In the genomic region with DNA sequence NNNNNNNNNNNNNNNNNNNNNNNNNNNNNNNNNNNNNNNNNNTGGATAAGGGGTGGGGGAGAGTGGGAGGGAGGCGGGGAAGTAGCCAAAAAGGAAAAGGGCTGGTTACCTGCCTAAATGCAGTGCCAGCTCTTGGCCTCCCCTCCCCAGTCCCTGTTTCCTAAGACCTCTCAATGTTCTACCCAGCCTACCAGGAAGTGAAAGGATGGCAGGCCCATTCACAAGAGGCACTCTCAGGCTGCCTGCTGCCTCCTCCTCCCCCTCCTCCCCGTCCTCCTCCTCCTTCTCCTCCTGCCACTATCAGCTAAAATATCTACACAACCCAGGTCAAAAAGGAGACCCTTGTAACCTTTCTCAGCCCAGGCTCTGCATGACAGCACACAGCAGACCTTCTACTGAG, we compare ENCODE assay signal across 23 mouse cellular contexts. TPM values are rescaled to one million over a fixed set of nuclear protein-coding genes. Genes with fewer than 3 reads are reported as not detected.
A peak's percentile ranks its signal among the peaks of the same experiment; 100 is the strongest.
DNase-seq lines count a peak whose midpoint lies in the region; ATAC-seq and TF ChIP-seq lines count a peak whose summit lies in the region.
"Had no signal": no experiment of that assay in that cellular context is flagged by ENCODE, and none has a peak within 500 bp of the region (broad histone marks: within the 10 kb centered on the region; RNA-seq: fewer than 3 reads in every experiment).

No protein-coding gene starts in this region.

- TF ChIP-seq CTCF in gastrocnemius, adult 2 months (IDR thresholded peaks at IDR 0.05) = no peak

- no peak for ATAC-seq in midbrain, embryonic 11.5 days (ENCODE audit: low FRiP score)
- no peak for ATAC-seq in midbrain, embryonic 14.5 days (ENCODE audit: low FRiP score, low TSS enrichment)
- 0 out of 2 replicates have a peak, but pooled peaks have one; percentile 19 for ATAC-seq in megakaryocyte progenitor cell, adult 5-6 weeks (replicated peaks; ENCODE audit: poor library complexity)
- ATAC-seq: activated CD4-positive, CD25-positive, alpha-beta regulatory T cell, adult 4 months; CD4-positive, CD25-positive, alpha-beta regulatory T cell, adult 4 months; forebrain, embryonic 14.5 days; forebrain, postnatal 0 days; hindbrain, embryonic 16.5 days; intestine, embryonic 15.5 days had no signal

- no peak overlapping the region for H3K4me3 ChIP-seq in gastrocnemius, adult 2 months
- no peak overlapping the region for H3K4me3 ChIP-seq in midbrain, embryonic 11.5 days (ENCODE audit: low read depth, low read length)
- no peak overlapping the region for H3K4me3 ChIP-seq in midbrain, embryonic 14.5 days (replicated peaks; ENCODE audit: low read depth, low read length)
- H3K4me3 ChIP-seq: embryonic facial prominence, embryonic 12.5 days; embryonic facial prominence, embryonic 15.5 days; hindbrain, embryonic 13.5 days; intestine, embryonic 15.5 days had no signal

- no peak overlapping the region for H3K27ac ChIP-seq in gastrocnemius, adult 2 months
- no peak overlapping the region for H3K27ac ChIP-seq in midbrain, embryonic 11.5 days (ENCODE audit: low read depth, low read length)
- H3K27ac ChIP-seq in midbrain, embryonic 14.5 days (replicated peaks; ENCODE audit: low read depth, low read length) = no peak overlapping the region
- H3K27ac ChIP-seq: embryonic facial prominence, embryonic 12.5 days; embryonic facial prominence, embryonic 15.5 days; hindbrain, embryonic 13.5 days; intestine, embryonic 15.5 days had no signal

- intact Hi-C loops in gastrocnemius, adult 2 months (cut with DNase I) = no loop called here
- intact Hi-C loops in gastrocnemius, postnatal 36 days (cut with DNase I) = no loop called here

- no peaks in the 10 kb centered on the region for H3K36me3 ChIP-seq in midbrain, embryonic 11.5 days (ENCODE audit: control insufficient read depth, insufficient read depth, low read length)
- H3K36me3 ChIP-seq in midbrain, embryonic 14.5 days (ENCODE audit: control insufficient read depth, insufficient read depth, low read length) = no peaks in the 10 kb centered on the region
- H3K36me3 ChIP-seq: embryonic facial prominence, embryonic 12.5 days; embryonic facial prominence, embryonic 15.5 days; hindbrain, embryonic 13.5 days; intestine, embryonic 15.5 days had no signal

- H3K27me3 ChIP-seq in midbrain, embryonic 11.5 days (ENCODE audit: control insufficient read depth, insufficient read depth, low read length) = no peaks in the 10 kb centered on the region
- no peaks in the 10 kb centered on the region for H3K27me3 ChIP-seq in midbrain, embryonic 14.5 days (ENCODE audit: control insufficient read depth, insufficient read depth, low read length)
- H3K27me3 ChIP-seq: embryonic facial prominence, embryonic 12.5 days; embryonic facial prominence, embryonic 15.5 days; hindbrain, embryonic 13.5 days; intestine, embryonic 15.5 days had no signal

- no peaks in the 10 kb centered on the region for H3K9me3 ChIP-seq in midbrain, embryonic 11.5 days (ENCODE audit: control insufficient read depth, low read length)
- no peaks in the 10 kb centered on the region for H3K9me3 ChIP-seq in midbrain, embryonic 14.5 days (ENCODE audit: control insufficient read depth, low read length)
- H3K9me3 ChIP-seq: embryonic facial prominence, embryonic 12.5 days; embryonic facial prominence, embryonic 15.5 days; hindbrain, embryonic 13.5 days; intestine, embryonic 15.5 days had no signal

- 75% methylated on average over 2 of the region's 2 CpGs for WGBS in midbrain, embryonic 11.5 days
- 69% methylated on average over 2 of the region's 2 CpGs for WGBS in midbrain, embryonic 14.5 days

- peak; percentile 6 for DNase-seq in gastrocnemius, adult 2 months
- DNase-seq in gastrocnemius, postnatal 36 days = no peak
- DNase-seq in midbrain, embryonic 11.5 days (ENCODE audit: low spot score, missing footprints) = peak; percentile 59
- DNase-seq in midbrain, embryonic 14.5 days = no peak
- no peak for DNase-seq in cerebellum, postnatal 25 days
- DNase-seq: adrenal gland, adult 8-10 months; adrenal gland, postnatal 25 days; cerebellum, adult 18-20 months; cerebellum, adult 9-10 months; cerebellum, postnatal 14 days; forebrain, postnatal 0 days; gastrocnemius, postnatal 25 days; heart, adult 11 months had no signal

- peaks cover 9% of the 10 kb centered on the region for H3K4me1 ChIP-seq in midbrain, embryonic 11.5 days (ENCODE audit: control insufficient read depth, insufficient read depth, low read length)
- no peaks in the 10 kb centered on the region for H3K4me1 ChIP-seq in midbrain, embryonic 14.5 days (ENCODE audit: control insufficient read depth, insufficient read depth, low read length)
- H3K4me1 ChIP-seq: embryonic facial prominence, embryonic 12.5 days; embryonic facial prominence, embryonic 15.5 days had no signal

- H3K9ac ChIP-seq in midbrain, embryonic 11.5 days (ENCODE audit: low read length) = no peak overlapping the region
- H3K9ac ChIP-seq in midbrain, embryonic 14.5 days (replicated peaks; ENCODE audit: low read length) = no peak overlapping the region
- H3K9ac ChIP-seq: embryonic facial prominence, embryonic 12.5 days; embryonic facial prominence, embryonic 15.5 days; forebrain, postnatal 0 days; hindbrain, embryonic 13.5 days; intestine, embryonic 15.5 days had no signal

- H3K4me2 ChIP-seq in midbrain, embryonic 11.5 days = no peak overlapping the region
- no peak overlapping the region for H3K4me2 ChIP-seq in midbrain, embryonic 14.5 days (ENCODE audit: low read length)
- H3K4me2 ChIP-seq: embryonic facial prominence, embryonic 12.5 days; embryonic facial prominence, embryonic 15.5 days; heart, embryonic 11.5 days; hindbrain, embryonic 13.5 days; intestine, embryonic 15.5 days had no signal

RNA-seq across cellular contexts. Expression of gene Abcc4, which starts 51.1 kb away (rescaled TPM):
- 10 to 100 TPM; 10.1 to 12.2 TPM for total RNA-seq in gastrocnemius, adult 2 months (2021)
- 10 to 100 TPM; 10.7 to 11.6 TPM for total RNA-seq in gastrocnemius, postnatal 36 days (2021)
- polyA plus RNA-seq in midbrain, embryonic 11.5 days (2014; fragmentation: Nextera tagmentation; extraction: Ambion mirVana) = 4.2 and 4.4 TPM in 2 replicates
- 1.1 and 2.1 TPM in 2 replicates for polyA plus RNA-seq in midbrain, embryonic 14.5 days (2014; fragmentation: Nextera tagmentation; extraction: Ambion mirVana)
- total RNA-seq in megakaryocyte progenitor cell, adult 5-6 weeks (2015) = 38.3 and 41.5 TPM in 2 replicates
- 33.7 and 37.0 TPM in 2 replicates for total RNA-seq in megakaryocyte progenitor cell, adult 5-6 weeks (2017)

Comparison
In these comparisons a context has a peak if more than half of its experiments do, and no peak if none do; other contexts are left out.
1. DNase-seq: peak in gastrocnemius, adult 2 months (single experiment) and midbrain, embryonic 11.5 days (single experiment); none in gastrocnemius, postnatal 36 days (0 of 2), midbrain, embryonic 14.5 days (single experiment) and cerebellum, postnatal 25 days (0 of 2).